Comparison of ENCODE assay signal across 18 mouse cellular contexts in the genomic region with DNA sequence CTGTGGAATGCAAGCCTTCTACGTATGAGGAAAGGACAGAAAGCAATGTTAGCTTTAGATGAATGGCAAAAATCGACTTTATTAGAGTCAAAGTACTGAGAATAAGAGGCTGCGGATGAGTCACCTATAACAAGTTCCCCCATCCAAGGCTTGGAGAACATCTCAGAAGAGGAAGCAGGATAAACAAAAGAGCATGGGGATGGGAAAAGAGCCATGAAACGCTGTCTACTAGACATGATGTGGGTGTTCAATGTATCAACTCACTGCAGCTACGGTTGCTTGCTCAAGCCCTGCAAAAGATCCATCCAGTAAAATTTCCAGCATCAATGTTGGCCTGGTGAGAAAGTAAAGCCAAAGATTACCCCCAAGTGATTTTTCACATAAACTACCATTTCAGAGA.
"Had no signal": no experiment of that assay in that cellular context is flagged by ENCODE, and none has a peak within 500 bp of the region (broad histone marks: within the 10 kb centered on the region; RNA-seq: fewer than 3 reads in every experiment).

No protein-coding gene starts in this region.

- H3K27ac ChIP-seq: liver, embryonic 14.5 days; midbrain, embryonic 10.5 days; neural tube, embryonic 13.5 days; neural tube, embryonic 15.5 days had no signal

- H3K36me3 ChIP-seq: midbrain, embryonic 10.5 days; neural tube, embryonic 13.5 days; neural tube, embryonic 15.5 days had no signal

- H3K4me1 ChIP-seq: neural tube, embryonic 13.5 days; neural tube, embryonic 15.5 days had no signal

- H3K9ac ChIP-seq: liver, embryonic 14.5 days; lung, embryonic 14.5 days; neural tube, embryonic 13.5 days; neural tube, embryonic 15.5 days had no signal

- ATAC-seq: midbrain, embryonic 16.5 days had no signal

- H3K9me3 ChIP-seq: midbrain, embryonic 10.5 days; neural tube, embryonic 13.5 days; neural tube, embryonic 15.5 days had no signal

- H3K27me3 ChIP-seq: neural tube, embryonic 13.5 days; neural tube, embryonic 15.5 days had no signal

- DNase-seq: lung, adult 18-20 months; lung, embryonic 14.5 days; lung, postnatal 10 days; lung, postnatal 4 days; midbrain, embryonic 14.5 days; retina, postnatal 1 day; right cerebral cortex, postnatal 25 days; right cerebral cortex, postnatal 4 days; spleen, adult 18-20 months; thymus, adult 2 months; thymus, postnatal 25 days; thymus, postnatal 4 days had no signal

- H3K4me3 ChIP-seq: midbrain, embryonic 10.5 days; myocyte; neural tube, embryonic 13.5 days; neural tube, embryonic 15.5 days had no signal

- H3K4me2 ChIP-seq: lung, embryonic 14.5 days; neural tube, embryonic 13.5 days; neural tube, embryonic 15.5 days had no signal
